Mouse (Mus musculus): ENCODE results near the gene Gm1604a. TPM values are rescaled to one million over a fixed set of nuclear protein-coding genes. Genes with fewer than 3 reads are reported as not detected.
"Not testable (repeated sequence)": the region's sequence is repeated elsewhere in the genome, so short reads cannot be mapped to it uniquely, and the experiment has no call there.

The Gm1604a gene
- polyA plus RNA-seq, 1 experiment from 2014 or later: not detected

- H3K4me3 ChIP-seq (replicated peaks); H3K9ac ChIP-seq; H3K27ac ChIP-seq; H3K9me3 ChIP-seq; H3K4me1 ChIP-seq (replicated peaks); H3K36me3 ChIP-seq; H3K4me2 ChIP-seq (replicated peaks); H3K27me3 ChIP-seq (replicated peaks); ATAC-seq: not testable (repeated sequence)
- WGBS: no CpG with 5 or more reads among the region's 5 CpGs
Measured at GRCm38 (mm10) chr17:7084523-7084922, 59.2 kb downstream of the Gm1604a start.

- not testable (repeated sequence) for H3K4me1 ChIP-seq (replicated peaks); ATAC-seq
- no CpG with 5 or more reads among the region's 12 CpGs for WGBS
Measured at GRCm38 (mm10) chr17:7085469-7086168, 60.3 kb downstream of the Gm1604a start.

GRCm38 (mm10) chr17:7086836-7087235, 61.5 kb downstream of the Gm1604a start:
- H3K27ac ChIP-seq; H3K36me3 ChIP-seq; ATAC-seq; H3K4me3 ChIP-seq (replicated peaks); H3K27me3 ChIP-seq (replicated peaks); H3K4me1 ChIP-seq (replicated peaks); H3K4me2 ChIP-seq (replicated peaks); H3K9ac ChIP-seq; H3K9me3 ChIP-seq: not testable (repeated sequence)
- WGBS: 82% methylated on average over 6 of the region's 8 CpGs

More at GRCm38 (mm10) chr17:7085469-7086168, 60.3 kb downstream of the Gm1604a start:
- not testable (repeated sequence) for H3K27ac ChIP-seq; H3K36me3 ChIP-seq; H3K4me2 ChIP-seq (replicated peaks); H3K4me3 ChIP-seq (replicated peaks); H3K9ac ChIP-seq; H3K9me3 ChIP-seq; H3K27me3 ChIP-seq (replicated peaks)

DNA sequence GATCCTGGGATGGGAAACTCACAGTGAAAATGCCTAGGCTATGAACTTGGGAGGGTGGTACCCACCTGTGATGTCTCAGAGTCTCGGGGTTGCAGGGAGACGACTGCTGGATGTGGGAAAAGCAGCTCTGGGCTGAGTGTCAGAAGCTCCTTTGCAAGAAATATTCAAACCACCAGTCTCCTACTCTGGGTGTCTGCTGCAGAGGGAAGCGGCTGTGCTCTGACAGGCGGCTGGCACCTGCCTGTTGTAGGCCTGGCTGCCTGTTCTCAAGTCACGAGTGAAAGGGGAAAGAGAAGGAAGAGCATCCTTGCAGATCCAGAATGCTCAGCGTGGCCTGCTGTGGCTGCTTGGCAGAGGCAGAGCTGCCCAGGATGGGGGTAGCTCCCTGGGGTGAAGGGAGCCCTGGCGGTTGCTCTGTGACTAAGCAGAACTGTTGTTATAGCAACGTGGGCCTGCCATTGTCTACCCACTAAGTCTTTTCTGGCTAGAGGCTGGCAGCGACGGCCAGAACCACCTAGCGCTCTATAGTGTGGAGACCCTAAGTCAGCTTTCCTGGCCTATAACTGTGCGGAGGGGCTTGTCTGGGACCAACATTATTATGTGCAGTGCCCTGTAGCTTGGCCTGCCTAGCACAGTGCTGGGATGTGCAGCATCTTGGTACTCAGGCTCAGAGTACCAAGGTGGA, 72.6 kb downstream of the Gm1604a start:
- not testable (repeated sequence) for H3K9me3 ChIP-seq, H3K27ac ChIP-seq
- WGBS: no CpG with 5 or more reads among the region's 12 CpGs

DNA sequence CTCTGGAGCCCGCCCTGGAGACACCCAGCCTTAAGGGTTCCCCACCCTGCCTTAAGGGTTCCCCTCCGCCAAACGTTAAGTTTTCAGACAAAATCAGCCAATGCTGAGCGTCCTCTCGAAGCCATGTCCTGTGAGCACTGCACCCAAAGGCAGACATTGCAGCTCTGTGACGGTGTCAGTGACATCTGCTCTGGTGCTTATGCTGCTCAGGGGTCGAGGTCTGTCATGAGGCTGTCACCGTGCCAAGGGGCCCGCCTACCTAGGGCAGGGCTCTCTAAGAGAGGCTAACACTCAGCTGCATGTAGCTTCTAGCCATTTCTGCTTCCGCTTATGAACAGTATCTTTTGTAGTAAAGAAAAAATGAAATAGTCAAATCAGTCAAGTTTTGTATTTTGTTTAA, 73.7 kb downstream of the Gm1604a start:
- H3K4me1 ChIP-seq (replicated peaks); H3K9ac ChIP-seq; H3K27ac ChIP-seq; H3K27me3 ChIP-seq (replicated peaks); H3K9me3 ChIP-seq; H3K4me3 ChIP-seq (replicated peaks); H3K36me3 ChIP-seq; ATAC-seq; H3K4me2 ChIP-seq (replicated peaks): not testable (repeated sequence)
- WGBS: 73% methylated on average over 8 of the region's 10 CpGs

More for the DNA sequence above, 72.6 kb downstream of the Gm1604a start:
- not testable (repeated sequence) for ATAC-seq; H3K4me3 ChIP-seq (replicated peaks); H3K27me3 ChIP-seq (replicated peaks); H3K4me2 ChIP-seq (replicated peaks); H3K9ac ChIP-seq; H3K36me3 ChIP-seq; H3K4me1 ChIP-seq (replicated peaks)

GRCm38 (mm10) chr17:7102945-7103344, 77.6 kb downstream of the Gm1604a start:
- H3K4me3 ChIP-seq (replicated peaks); H3K27ac ChIP-seq; H3K36me3 ChIP-seq; H3K27me3 ChIP-seq (replicated peaks); H3K4me2 ChIP-seq (replicated peaks); H3K9ac ChIP-seq; H3K9me3 ChIP-seq; H3K4me1 ChIP-seq (replicated peaks); ATAC-seq: not testable (repeated sequence)
- no CpG with 5 or more reads among the region's 7 CpGs for WGBS

DNA sequence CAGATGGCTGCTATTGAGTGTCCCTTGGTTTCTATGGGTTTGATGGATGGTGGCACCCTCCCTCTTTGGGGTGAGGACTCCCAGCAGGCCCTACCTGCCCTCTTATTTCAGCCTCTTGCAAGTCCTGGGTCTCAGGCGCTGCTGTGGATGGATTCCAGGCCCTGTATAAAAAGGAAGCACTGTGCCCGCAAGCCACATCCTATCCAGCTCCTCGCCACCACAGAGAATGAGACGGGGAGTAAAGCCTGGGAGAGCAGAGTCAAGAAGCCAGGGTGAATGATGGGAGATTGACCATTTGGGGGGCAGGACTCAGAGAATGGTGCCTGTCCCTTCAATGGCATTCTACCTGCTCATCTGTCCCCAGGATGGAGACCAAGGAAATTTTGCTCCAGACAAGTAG, 86.3 kb downstream of the Gm1604a start:
- H3K4me1 ChIP-seq (replicated peaks); H3K27ac ChIP-seq; H3K9me3 ChIP-seq; H3K4me2 ChIP-seq (replicated peaks); ATAC-seq; H3K36me3 ChIP-seq; H3K9ac ChIP-seq; H3K4me3 ChIP-seq (replicated peaks); H3K27me3 ChIP-seq (replicated peaks): not testable (repeated sequence)
- WGBS: 78% methylated on average over 4 of the region's 4 CpGs

DNA sequence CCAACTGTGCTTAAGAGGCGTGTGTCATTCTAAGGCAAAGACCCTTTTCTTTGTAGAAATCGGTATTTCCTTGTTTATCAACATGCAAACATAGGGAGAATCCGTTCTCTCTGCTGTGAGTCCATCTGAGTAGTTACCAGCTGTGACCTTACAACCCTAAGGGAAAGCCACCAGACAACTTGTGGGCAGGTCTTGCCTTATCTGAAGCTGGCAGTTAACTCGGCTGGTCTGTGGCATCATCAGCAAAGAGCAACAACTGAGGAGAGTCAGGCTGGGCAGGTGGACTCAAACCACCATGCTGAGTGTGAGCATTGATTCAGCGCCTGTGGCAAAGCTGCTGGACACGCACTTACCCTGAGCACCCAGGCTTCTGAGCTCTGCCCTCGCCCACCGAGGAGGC, 90.9 kb downstream of the Gm1604a start:
- not testable (repeated sequence) for H3K4me2 ChIP-seq (replicated peaks); H3K36me3 ChIP-seq; ATAC-seq; H3K27me3 ChIP-seq (replicated peaks); H3K4me1 ChIP-seq (replicated peaks); H3K9ac ChIP-seq; H3K9me3 ChIP-seq; H3K27ac ChIP-seq; H3K4me3 ChIP-seq (replicated peaks)
- WGBS: 68% methylated on average over 8 of the region's 8 CpGs

- not testable (repeated sequence) for H3K4me2 ChIP-seq (replicated peaks); H3K36me3 ChIP-seq; H3K27me3 ChIP-seq (replicated peaks); ATAC-seq; H3K9me3 ChIP-seq; H3K4me3 ChIP-seq (replicated peaks); H3K27ac ChIP-seq; H3K9ac ChIP-seq; H3K4me1 ChIP-seq (replicated peaks)
- 89% methylated on average over 3 of the region's 3 CpGs for WGBS
Measured at GRCm38 (mm10) chr17:7120835-7121234, 95.5 kb downstream of the Gm1604a start.

DNA sequence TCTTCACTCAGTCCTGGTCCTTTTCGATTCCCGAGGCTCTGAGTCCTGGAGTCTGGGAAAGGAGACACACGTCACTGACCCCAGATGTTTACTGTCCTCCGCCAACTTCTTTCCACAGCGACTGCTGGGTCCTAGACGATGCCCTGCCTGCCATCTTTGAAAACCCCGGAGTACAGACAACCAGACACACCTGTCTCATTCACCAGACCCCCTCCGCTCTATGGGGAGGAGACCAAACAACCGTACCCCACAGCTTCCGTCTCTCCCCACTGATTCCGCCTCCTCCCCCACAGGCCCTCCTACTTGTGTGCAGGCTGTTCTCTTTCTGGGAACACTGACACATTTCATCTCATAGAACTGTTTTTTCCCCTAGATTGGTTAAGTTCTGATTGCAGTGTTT, 97.2 kb downstream of the Gm1604a start:
- not testable (repeated sequence) for H3K4me1 ChIP-seq (replicated peaks); H3K4me3 ChIP-seq (replicated peaks); H3K27me3 ChIP-seq (replicated peaks); H3K9me3 ChIP-seq; H3K9ac ChIP-seq; ATAC-seq; H3K27ac ChIP-seq; H3K4me2 ChIP-seq (replicated peaks); H3K36me3 ChIP-seq
- 56% methylated on average over 11 of the region's 11 CpGs for WGBS

GRCm38 (mm10) chr17:7126475-7126874, 101.1 kb downstream of the Gm1604a start:
- H3K4me3 ChIP-seq (replicated peaks); H3K27ac ChIP-seq; H3K4me2 ChIP-seq (replicated peaks); H3K27me3 ChIP-seq (replicated peaks); ATAC-seq; H3K36me3 ChIP-seq; H3K4me1 ChIP-seq (replicated peaks); H3K9ac ChIP-seq; H3K9me3 ChIP-seq: not testable (repeated sequence)
- WGBS: 71% methylated on average over 9 of the region's 10 CpGs

DNA sequence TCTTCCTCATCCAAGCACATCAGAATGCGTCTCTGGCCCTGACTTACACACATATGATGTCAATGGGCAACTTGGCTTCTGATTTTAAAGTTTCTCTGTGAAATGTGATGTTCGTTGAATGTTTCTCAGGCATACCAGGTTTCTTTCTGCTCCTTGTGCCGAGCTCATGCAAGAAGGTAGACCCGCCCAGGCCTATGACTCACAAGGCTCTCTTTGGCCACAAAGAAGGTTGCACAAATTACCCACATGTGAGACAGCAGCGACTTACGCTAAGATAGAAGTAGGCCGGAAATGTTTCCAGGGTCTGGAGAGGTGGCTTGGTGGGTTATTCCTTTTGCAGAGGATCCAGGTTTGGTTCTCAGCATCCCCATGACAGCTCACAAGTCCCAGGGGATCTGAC, 108.6 kb downstream of the Gm1604a start:
- not testable (repeated sequence) for ATAC-seq; H3K9ac ChIP-seq; H3K27me3 ChIP-seq (replicated peaks); H3K4me2 ChIP-seq (replicated peaks); H3K27ac ChIP-seq; H3K4me1 ChIP-seq (replicated peaks); H3K9me3 ChIP-seq; H3K4me3 ChIP-seq (replicated peaks); H3K36me3 ChIP-seq
- no CpG with 5 or more reads among the region's 7 CpGs for WGBS

DNA sequence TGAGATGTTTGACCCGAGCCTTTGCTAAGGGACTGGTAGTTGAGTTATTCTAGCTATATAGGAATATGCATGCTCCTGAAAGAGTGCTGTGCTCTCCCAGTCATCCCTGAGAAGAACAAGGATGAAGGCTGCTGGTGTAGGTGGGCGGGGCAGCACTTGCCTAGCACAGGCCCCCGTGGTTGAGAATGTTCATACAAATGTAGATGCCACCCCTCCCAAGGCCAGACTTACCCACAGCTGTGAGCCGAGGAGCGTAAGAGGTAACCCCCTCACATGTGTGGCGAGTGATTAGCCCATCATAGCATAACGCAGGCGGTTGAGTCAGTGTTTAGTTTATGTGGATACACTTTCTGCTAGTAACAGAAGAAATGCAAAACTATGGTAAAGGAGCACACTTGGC, 109.9 kb downstream of the Gm1604a start:
- not testable (repeated sequence) for H3K9me3 ChIP-seq; H3K9ac ChIP-seq; ATAC-seq; H3K4me2 ChIP-seq (replicated peaks); H3K27ac ChIP-seq; H3K27me3 ChIP-seq (replicated peaks); H3K4me1 ChIP-seq (replicated peaks); H3K36me3 ChIP-seq; H3K4me3 ChIP-seq (replicated peaks)
- 83% methylated on average over 7 of the region's 8 CpGs for WGBS

All from intestine, embryonic 15.5 days (tissue).